Comparison of ENCODE assay signal across 8 mouse cellular contexts in the genomic region with DNA sequence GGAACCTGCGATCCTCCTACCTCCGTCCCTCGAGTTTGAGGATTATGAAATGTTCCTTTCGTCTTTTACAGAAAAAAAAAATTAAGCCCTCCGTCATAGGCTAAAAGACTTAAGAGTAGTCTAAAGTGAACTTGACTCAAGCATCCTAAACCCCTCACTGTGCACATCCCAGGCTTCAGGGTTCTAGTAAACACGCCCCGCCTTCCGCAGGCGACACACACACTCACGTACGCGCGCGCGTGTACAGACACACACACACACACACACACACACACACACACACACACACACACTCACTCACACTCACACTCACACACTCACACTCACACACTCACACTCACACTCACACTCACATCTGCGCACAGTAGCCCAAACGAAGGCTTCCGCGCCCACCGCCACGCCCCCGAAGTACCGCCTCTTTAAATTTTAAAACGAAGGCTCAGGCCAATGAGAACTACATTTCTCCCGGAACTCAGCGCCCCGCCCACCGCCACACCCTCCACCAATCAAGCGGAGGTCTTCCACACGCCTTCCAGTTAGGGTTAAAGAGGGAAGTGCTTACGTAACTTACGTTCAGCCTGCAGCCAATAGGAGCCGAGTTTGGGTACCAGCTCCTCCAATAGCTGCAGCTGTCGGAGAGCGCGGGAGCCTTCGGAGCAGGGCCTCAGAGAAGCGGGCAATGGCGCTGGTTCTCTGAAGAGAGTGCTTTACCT. TPM values are rescaled to one million over a fixed set of nuclear protein-coding genes. Genes with fewer than 3 reads are reported as not detected.
A peak's percentile ranks its signal among the peaks of the same experiment; 100 is the strongest.
DNase-seq lines count a peak whose midpoint lies in the region; ATAC-seq and TF ChIP-seq lines count a peak whose summit lies in the region.

A gene (plus strand): TSS at position 619 of the 713 bp plus-strand sequence.

- peak within 1 kb of the TSS; percentile 72 for H3K4me2 ChIP-seq in forebrain, embryonic 16.5 days (ENCODE audit: low read length)
- H3K4me2 ChIP-seq in lung, embryonic 14.5 days, result peak within 1 kb of the TSS; percentile 83

- H3K4me3 ChIP-seq in G1E (ENCODE audit: low read depth, low read length), result peak within 1 kb of the TSS; percentile 98
- H3K4me3 ChIP-seq in forebrain, embryonic 16.5 days (replicated peaks; ENCODE audit: low read length), result peak within 1 kb of the TSS; percentile 59
- H3K4me3 ChIP-seq in layer of hippocampus, adult 2 months, result peak within 1 kb of the TSS; percentile 71
- peak within 1 kb of the TSS; percentile 99 for H3K4me3 ChIP-seq in lung, embryonic 14.5 days (ENCODE audit: low read depth, low read length)
- H3K4me3 ChIP-seq in olfactory bulb, adult 2 months (ENCODE audit: insufficient read depth, low read depth, low read length), result peak within 1 kb of the TSS; percentile 62
- peak within 1 kb of the TSS; percentile 83 for H3K4me3 ChIP-seq in thymus, adult 2 months (ENCODE audit: control insufficient read depth, insufficient read depth, low read length)

- peak; percentile 100 for ATAC-seq in G1E (ENCODE audit: extremely low read depth, insufficient number of reproducible peaks, low FRiP score, poor library complexity, severe bottlenecking)
- ATAC-seq in forebrain, embryonic 16.5 days, result peak; percentile 100
- ATAC-seq in lung, embryonic 14.5 days (ENCODE audit: insufficient read depth), result peak; percentile 100

- WGBS in forebrain, embryonic 16.5 days, result under 1% methylated on average over 38 of the region's 39 CpGs
- WGBS in lung, embryonic 14.5 days, result under 1% methylated on average over 39 of the region's 39 CpGs
- WGBS in olfactory bulb, adult 2 months, result 2% methylated on average over 39 of the region's 39 CpGs
- WGBS in thymus, adult 2 months, result under 1% methylated on average over 39 of the region's 39 CpGs

- peaks cover 24% of the 10 kb centered on the region for H3K36me3 ChIP-seq in G1E (replicated peaks)
- no peaks in the 10 kb centered on the region for H3K36me3 ChIP-seq in forebrain, embryonic 16.5 days (ENCODE audit: control insufficient read depth, insufficient read depth)
- H3K36me3 ChIP-seq in lung, embryonic 14.5 days (ENCODE audit: insufficient read depth), result 0 out of 2 replicates have a peak, but pooled peaks cover 4% of the 10 kb centered on the region
- no peaks in the 10 kb centered on the region for H3K36me3 ChIP-seq in thymus, adult 2 months (ENCODE audit: control insufficient read depth, insufficient read depth, low read length)

- peaks cover 7% of the 10 kb centered on the region; the same call in 1 of the 2 replicates for H3K27me3 ChIP-seq in G1E (ENCODE audit: insufficient read depth, low read length)
- no peaks in the 10 kb centered on the region for H3K27me3 ChIP-seq in forebrain, embryonic 16.5 days (replicated peaks; ENCODE audit: control insufficient read depth, insufficient read depth, low read length)
- no peaks in the 10 kb centered on the region for H3K27me3 ChIP-seq in lung, embryonic 14.5 days (ENCODE audit: insufficient read depth, low read length)
- H3K27me3 ChIP-seq in thymus, adult 2 months (ENCODE audit: control insufficient read depth, insufficient read depth, low read length), result no peaks in the 10 kb centered on the region

- no peaks in the 10 kb centered on the region for H3K9me3 ChIP-seq in G1E (replicated peaks)
- no peaks in the 10 kb centered on the region for H3K9me3 ChIP-seq in forebrain, embryonic 16.5 days (ENCODE audit: control insufficient read depth, low read length)
- no peaks in the 10 kb centered on the region for H3K9me3 ChIP-seq in lung, embryonic 14.5 days (ENCODE audit: low read depth, low read length)

- DNase-seq in G1E (ENCODE audit: low spot score), result peak; percentile 99
- DNase-seq in cerebellum, adult 18-20 months, result peak; percentile 89 to 95
- peak; percentile 91 to 93 for DNase-seq in heart, postnatal 36 days
- peak; percentile 90 to 96 for DNase-seq in layer of hippocampus, adult 2 months (ENCODE audit: low spot score in 2 of 2)
- peak; percentile 99 for DNase-seq in lung, embryonic 14.5 days
- DNase-seq in thymus, adult 2 months, result peak; percentile 98

- no peak for TF ChIP-seq CTCF in G1E (IDR thresholded peaks at IDR 0.05; ENCODE audit: low read depth, low read length)
- no peak for TF ChIP-seq CTCF in layer of hippocampus, adult 2 months (conservative IDR thresholded peaks at IDR 0.05)
- TF ChIP-seq CTCF in lung, embryonic 14.5 days (IDR thresholded peaks at IDR 0.05; ENCODE audit: low read depth), result no peak
- no peak for TF ChIP-seq CTCF in olfactory bulb, adult 2 months (IDR thresholded peaks at IDR 0.05; ENCODE audit: insufficient read depth, low read depth, low read length)
- peak; percentile 53; the same call in 1 of the 2 replicates for TF ChIP-seq CTCF in thymus, adult 2 months (IDR thresholded peaks at IDR 0.05; ENCODE audit: borderline replicate concordance, control insufficient read depth, extremely low read depth, insufficient read depth, low read length, poor library complexity)

- H3K4me1 ChIP-seq in G1E (ENCODE audit: insufficient read depth, low read depth, low read length), result peaks cover 37% of the 10 kb centered on the region
- H3K4me1 ChIP-seq in forebrain, embryonic 16.5 days (replicated peaks; ENCODE audit: control insufficient read depth, insufficient read depth, low read length), result peaks cover 17% of the 10 kb centered on the region
- peaks cover 9% of the 10 kb centered on the region; the same call in 1 of the 2 replicates for H3K4me1 ChIP-seq in lung, embryonic 14.5 days (ENCODE audit: insufficient read depth)
- H3K4me1 ChIP-seq in olfactory bulb, adult 2 months (ENCODE audit: control insufficient read depth, insufficient read depth, low read length), result peaks cover 8% of the 10 kb centered on the region
- H3K4me1 ChIP-seq in thymus, adult 2 months (replicated peaks; ENCODE audit: control insufficient read depth, insufficient read depth, low read length), result peaks cover 10% of the 10 kb centered on the region

- intact Hi-C loops in heart, postnatal 36 days (cut with DNase I), result loop anchor here (5.0 kb wide), 1 partner anchor 68 kb away; no protein-coding TSS in a partner anchor

- H3K9ac ChIP-seq in forebrain, embryonic 16.5 days (replicated peaks; ENCODE audit: low read depth, low read length), result peak within 1 kb of the TSS; percentile 33
- peak within 1 kb of the TSS; percentile 93 for H3K9ac ChIP-seq in lung, embryonic 14.5 days

- TF ChIP-seq POLR2A in olfactory bulb, adult 2 months (IDR thresholded peaks at IDR 0.05; ENCODE audit: insufficient read depth, low read depth, low read length), result no peak
- TF ChIP-seq POLR2A in thymus, adult 2 months (IDR thresholded peaks at IDR 0.05; ENCODE audit: control insufficient read depth, extremely low read depth, insufficient read depth, low read length, poor library complexity), result 0 out of 2 replicates have a peak, but pooled peaks have one; percentile 40

- no peak within 1 kb of the TSS for H3K27ac ChIP-seq in forebrain, embryonic 16.5 days (ENCODE audit: low read length)
- no peak within 1 kb of the TSS for H3K27ac ChIP-seq in layer of hippocampus, adult 2 months
- peak within 1 kb of the TSS; percentile 58 for H3K27ac ChIP-seq in lung, embryonic 14.5 days (ENCODE audit: low read depth)
- H3K27ac ChIP-seq in olfactory bulb, adult 2 months (ENCODE audit: insufficient read depth, low read depth, low read length), result no peak within 1 kb of the TSS
- H3K27ac ChIP-seq in thymus, adult 2 months (ENCODE audit: control insufficient read depth, insufficient read depth, low read length), result no peak within 1 kb of the TSS

RNA-seq across cellular contexts. Expression of the gene that starts here (rescaled TPM):
- total RNA-seq in G1E (2014; fragmentation: Nextera tagmentation), result 69.3 and 74.3 TPM in 2 replicates
- total RNA-seq in G1E (2017), result 16.7 and 21.3 TPM in 2 replicates
- 13.1 and 13.6 TPM in 2 replicates for polyA plus RNA-seq in G1E (2012)
- polyA plus RNA-seq in forebrain, embryonic 16.5 days (2015; fragmentation: Nextera tagmentation; extraction: Ambion mirVana), result 2.7 and 3.5 TPM in 2 replicates
- total RNA-seq in heart, postnatal 36 days (2021), result under 1 TPM; 0.11 to 0.19 TPM
- total RNA-seq in layer of hippocampus, adult 2 months (2021), result under 1 TPM; 0.12 to 0.23 TPM
- polyA plus RNA-seq in lung, embryonic 14.5 days (2014; fragmentation: Nextera tagmentation; extraction: Ambion mirVana), result 18.3 and 20.8 TPM in 2 replicates
- not detected in 2 replicates for polyA plus RNA-seq in olfactory bulb, adult 2 months (2012; ENCODE audit: insufficient read depth, insufficient read length, low replicate concordance, missing spikeins)
- polyA plus RNA-seq in thymus, adult 2 months (2012; rRNA removed), result 7.7 and 12.0 TPM in 2 replicates

Comparison
In these comparisons a context has a peak if more than half of its experiments do, and no peak if none do; other contexts are left out.
1. RNA of the gene that starts here (total RNA-seq): 16.7 to 74.3 TPM in G1E; 0.12 to 0.23 TPM in layer of hippocampus, adult 2 months and 0.11 to 0.19 TPM in heart, postnatal 36 days; every median in the first group is over 10 times any median in the second.
2. Peak in DNase-seq in heart, postnatal 36 days; RNA of the gene not detected or under 1 TPM.
3. Peak in DNase-seq and H3K4me3 ChIP-seq in layer of hippocampus, adult 2 months; RNA of the gene not detected or under 1 TPM.
4. Peak in every context shown above with its lines, with median percentiles within 50 percentile points of each other: ATAC-seq, DNase-seq and H3K4me3 ChIP-seq.